Mouse (Mus musculus): ENCODE data around the gene R3hdm2.

DNA sequence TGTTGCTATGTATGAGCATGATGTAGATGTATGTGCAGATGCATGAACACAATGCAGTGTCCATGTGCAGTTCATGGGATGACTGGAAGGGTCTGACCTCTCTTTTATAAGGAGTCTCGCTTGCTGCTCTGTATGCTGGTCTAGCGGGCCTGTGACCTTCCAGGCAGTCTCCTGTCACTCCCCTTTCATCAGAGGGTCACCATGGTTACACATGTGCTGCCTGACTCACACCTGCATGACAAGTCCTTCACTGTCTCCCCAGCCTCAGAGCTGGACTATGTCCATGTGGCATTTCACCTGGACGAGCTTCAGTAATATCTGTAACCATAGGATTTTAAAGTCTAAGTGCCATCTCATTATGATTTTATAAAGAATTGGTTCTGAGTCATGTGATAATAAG lies 34.0 kb downstream of the R3hdm2 start:
- TF ChIP-seq POLR2A (IDR thresholded peaks at IDR 0.05; ENCODE audit: borderline replicate concordance, extremely low read depth, insufficient read depth, insufficient read length, poor library complexity, severe bottlenecking) = no peak
- no peak for TF ChIP-seq CTCF (IDR thresholded peaks at IDR 0.05; ENCODE audit: borderline replicate concordance, extremely low read depth, insufficient read depth, insufficient read length)

Data from brain, embryonic 14.5 days (tissue).